Comparison of ENCODE assay signal across 9 mouse cellular contexts in genomic region chr16:91378991-91379390, GRCm38 (mm10). TPM values are rescaled to one million over a fixed set of nuclear protein-coding genes. Genes with fewer than 3 reads are reported as not detected.
DNase-seq lines count a peak whose midpoint lies in the region; ATAC-seq and TF ChIP-seq lines count a peak whose summit lies in the region.
"Had no signal": no experiment of that assay in that cellular context is flagged by ENCODE, and none has a peak within 500 bp of the region (broad histone marks: within the 10 kb centered on the region; RNA-seq: fewer than 3 reads in every experiment).

No protein-coding gene starts in this region.

- ATAC-seq in forebrain, postnatal 0 days = peak; percentile 83
- ATAC-seq in liver, embryonic 16.5 days (ENCODE audit: low read depth) = peak; percentile 17; the same call in 1 of the 2 replicates

- peaks cover 2% of the 10 kb centered on the region for H3K4me1 ChIP-seq in ES-Bruce4 (ENCODE audit: control insufficient read depth, insufficient read depth, low read length)
- no peaks in the 10 kb centered on the region for H3K4me1 ChIP-seq in forebrain, postnatal 0 days (ENCODE audit: insufficient read depth)
- peaks cover 54% of the 10 kb centered on the region for H3K4me1 ChIP-seq in liver, embryonic 16.5 days (ENCODE audit: control insufficient read depth, low read depth, low read length)

- no peak overlapping the region for H3K9ac ChIP-seq in ES-Bruce4 (ENCODE audit: low read depth, poor library complexity, severe bottlenecking)
- H3K9ac ChIP-seq in forebrain, postnatal 0 days = no peak overlapping the region
- H3K9ac ChIP-seq in liver, embryonic 16.5 days (ENCODE audit: low read depth, low read length) = no peak overlapping the region

- TF ChIP-seq CTCF in gastrocnemius, adult 2 months (IDR thresholded peaks at IDR 0.05) = no peak
- TF ChIP-seq CTCF in ES-Bruce4 (IDR thresholded peaks at IDR 0.05; ENCODE audit: low read depth, low read length) = no peak
- no peak for TF ChIP-seq CTCF in forebrain, postnatal 0 days (IDR thresholded peaks at IDR 0.05; ENCODE audit: low read depth)

- H3K4me3 ChIP-seq in gastrocnemius, adult 2 months = peak overlapping the region; percentile 63
- H3K4me3 ChIP-seq in ES-Bruce4 (ENCODE audit: low read depth, low read length) = no peak overlapping the region
- H3K4me3 ChIP-seq in forebrain, postnatal 0 days (ENCODE audit: low read depth, low read length) = no peak overlapping the region
- H3K4me3 ChIP-seq in liver, embryonic 16.5 days (ENCODE audit: low read depth, low read length) = no peak overlapping the region

- intact Hi-C loops in gastrocnemius, adult 2 months (cut with DNase I) = no loop called here

- H3K36me3 ChIP-seq in ES-Bruce4 (ENCODE audit: control insufficient read depth, insufficient read depth, low read length, poor library complexity, severe bottlenecking) = no peaks in the 10 kb centered on the region
- no peaks in the 10 kb centered on the region; the same call in 1 of the 2 replicates for H3K36me3 ChIP-seq in forebrain, postnatal 0 days (ENCODE audit: insufficient read depth)
- H3K36me3 ChIP-seq in liver, embryonic 16.5 days (ENCODE audit: control insufficient read depth, insufficient read depth) = peaks cover 19% of the 10 kb centered on the region

- no peak for TF ChIP-seq EP300 in ES-Bruce4 (IDR thresholded peaks at IDR 0.05; ENCODE audit: insufficient read depth, low read depth, low read length)

- no peak overlapping the region for H3K4me2 ChIP-seq in forebrain, postnatal 0 days (ENCODE audit: low read depth)
- H3K4me2 ChIP-seq in liver, embryonic 16.5 days (ENCODE audit: low read depth, low read length) = no peak overlapping the region

- no peaks in the 10 kb centered on the region for H3K27me3 ChIP-seq in ES-Bruce4 (ENCODE audit: control insufficient read depth, insufficient read depth, low read length, poor library complexity, severe bottlenecking)
- no peaks in the 10 kb centered on the region for H3K27me3 ChIP-seq in forebrain, postnatal 0 days (ENCODE audit: insufficient read depth, low read length)
- H3K27me3 ChIP-seq in liver, embryonic 16.5 days (ENCODE audit: control insufficient read depth, insufficient read depth, low read depth, low read length) = no peaks in the 10 kb centered on the region

- peak overlapping the region; percentile 77 for H3K27ac ChIP-seq in gastrocnemius, adult 2 months
- peak overlapping the region; percentile 17 for H3K27ac ChIP-seq in ES-Bruce4 (ENCODE audit: insufficient read depth, low read length)
- no peak overlapping the region; the same call in 1 of the 2 replicates for H3K27ac ChIP-seq in forebrain, postnatal 0 days (ENCODE audit: low read depth, low read length)
- peak overlapping the region; percentile 47; the same call in 1 of the 2 replicates for H3K27ac ChIP-seq in liver, embryonic 16.5 days (ENCODE audit: low read length)

- no peaks in the 10 kb centered on the region for H3K9me3 ChIP-seq in ES-Bruce4 (replicated peaks; ENCODE audit: control insufficient read depth, insufficient read depth, low read length, poor library complexity, severe bottlenecking)
- no peaks in the 10 kb centered on the region for H3K9me3 ChIP-seq in forebrain, postnatal 0 days (ENCODE audit: low read length)
- no peaks in the 10 kb centered on the region for H3K9me3 ChIP-seq in liver, embryonic 16.5 days (replicated peaks; ENCODE audit: control insufficient read depth, low read length)

- no peak for TF ChIP-seq POLR2A in ES-Bruce4 (IDR thresholded peaks at IDR 0.05; ENCODE audit: insufficient read depth, low read length)

- no peak for DNase-seq in gastrocnemius, adult 2 months
- no peak for DNase-seq in gastrocnemius, adult 8-10 months (ENCODE audit: low spot score in 2 of 2)
- peak; percentile 27 for DNase-seq in forebrain, postnatal 0 days
- DNase-seq in right cerebral cortex, adult 18-20 months = no peak
- DNase-seq in right cerebral cortex, postnatal 36 days (ENCODE audit: low spot score in 2 of 2) = no peak
- no peak for DNase-seq in adrenal gland, postnatal 10 days
- DNase-seq: kidney, adult 8-10 months had no signal

- 20% methylated on average over 9 of the region's 9 CpGs for WGBS in forebrain, postnatal 0 days
- 64% methylated on average over 9 of the region's 9 CpGs for WGBS in liver, embryonic 16.5 days (ENCODE audit: insufficient replicate concordance)

RNA-seq across cellular contexts. Expression of gene Ifnar2, which starts 6.4 kb away (rescaled TPM):
- 10 to 100 TPM in 1 of 2 experiments, 1 to 10 TPM in 1; 6.8 to 11.4 TPM for total RNA-seq in gastrocnemius, adult 2 months (2021)
- total RNA-seq in gastrocnemius, adult 8-10 months (2022) = 1 to 10 TPM; 2.6 to 5.1 (median 4.2) TPM
- 13.4 and 19.6 TPM in 2 replicates for polyA plus RNA-seq in ES-Bruce4 (2011; ENCODE audit: insufficient read depth, insufficient read length, low read depth, missing spikeins)
- total RNA-seq in forebrain, postnatal 0 days (2014; rRNA removed) = 24.5 and 25.5 TPM in 2 replicates
- polyA plus RNA-seq in forebrain, postnatal 0 days (2015; fragmentation: Nextera tagmentation; extraction: Ambion mirVana) = 53.1 and 58.1 TPM in 2 replicates
- 92.9 and 95.8 TPM in 2 replicates for polyA plus RNA-seq in liver, embryonic 16.5 days (2015; fragmentation: Nextera tagmentation; extraction: Ambion mirVana)
- total RNA-seq in adrenal gland, postnatal 10 days (2021) = 10 to 100 TPM; 78.4 TPM

RNA-seq across cellular contexts. Expression of gene Gm21970, which starts 12.5 kb away (rescaled TPM):
- total RNA-seq in gastrocnemius, adult 2 months (2021) = under 1 TPM in 1 of 2 experiments, not detected in 1; 0.45 TPM
- total RNA-seq in gastrocnemius, adult 8-10 months (2022) = 1 to 10 TPM in 1 of 4 experiments, not detected in 3; 1.3 TPM
- polyA plus RNA-seq in ES-Bruce4 (2011; ENCODE audit: insufficient read depth, insufficient read length, low read depth, missing spikeins) = 1.6 TPM in 1 of 2 replicates, not detected in the other
- 6.1 TPM in 1 of 2 replicates, not detected in the other for total RNA-seq in forebrain, postnatal 0 days (2014; rRNA removed)
- not detected in 2 replicates for polyA plus RNA-seq in forebrain, postnatal 0 days (2015; fragmentation: Nextera tagmentation; extraction: Ambion mirVana)
- polyA plus RNA-seq in liver, embryonic 16.5 days (2015; fragmentation: Nextera tagmentation; extraction: Ambion mirVana) = not detected in 2 replicates
- total RNA-seq in adrenal gland, postnatal 10 days (2021) = not detected

RNA-seq across cellular contexts. Expression of gene Il10rb, which starts 27.0 kb away (rescaled TPM):
- total RNA-seq in gastrocnemius, adult 2 months (2021) = 1 to 10 TPM; 6.2 to 7.9 TPM
- total RNA-seq in gastrocnemius, adult 8-10 months (2022) = 1 to 10 TPM; 4.4 to 6.4 (median 5.0) TPM
- 3.5 and 4.3 TPM in 2 replicates for polyA plus RNA-seq in ES-Bruce4 (2011; ENCODE audit: insufficient read depth, insufficient read length, low read depth, missing spikeins)
- 5.0 and 7.9 TPM in 2 replicates for total RNA-seq in forebrain, postnatal 0 days (2014; rRNA removed)
- polyA plus RNA-seq in forebrain, postnatal 0 days (2015; fragmentation: Nextera tagmentation; extraction: Ambion mirVana) = 9.2 and 11.1 TPM in 2 replicates
- polyA plus RNA-seq in liver, embryonic 16.5 days (2015; fragmentation: Nextera tagmentation; extraction: Ambion mirVana) = 32.3 and 33.6 TPM in 2 replicates
- 10 to 100 TPM; 75.4 to 78.8 TPM for total RNA-seq in adrenal gland, postnatal 10 days (2021)
